Mouse (Mus musculus): Measurements from ENCODE around the gene Spryd3. TPM values are rescaled to one million over a fixed set of nuclear protein-coding genes. Genes with fewer than 3 reads are reported as not detected.

The Spryd3 gene
- polyA plus RNA-seq, 1 experiment = 43.1 TPM

DNA sequence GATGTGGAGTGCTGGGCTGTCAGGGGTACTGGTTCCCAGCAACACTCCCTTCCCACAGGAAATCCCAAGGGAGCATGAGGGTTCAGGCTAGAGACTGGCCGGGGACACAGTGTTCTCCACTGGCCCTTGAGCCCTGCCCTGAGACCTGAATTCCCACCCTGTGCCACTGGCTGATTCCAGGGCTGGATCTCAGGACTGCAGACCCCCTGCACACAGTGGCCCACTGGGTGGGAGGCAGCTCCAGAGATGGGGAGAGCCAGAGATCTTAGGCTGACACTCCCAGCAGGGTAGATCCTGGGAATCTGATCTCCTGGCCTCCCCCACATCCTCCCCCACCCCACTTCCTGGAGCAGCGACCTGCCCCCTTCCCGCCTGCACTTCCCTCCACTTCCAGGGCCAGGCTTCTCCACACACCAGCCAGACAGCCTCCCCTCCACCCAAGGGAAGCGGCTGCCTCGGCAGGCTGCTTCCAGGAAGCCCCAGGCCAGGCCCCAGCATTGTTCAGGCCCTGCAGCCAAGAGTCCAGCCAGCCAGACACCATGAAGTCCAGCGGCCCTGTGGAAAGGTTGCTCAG lies 33.4 kb downstream of the Spryd3 start:
- H3K4me3 ChIP-seq (ENCODE audit: control insufficient read depth, insufficient read depth, low read length) = no peak overlapping the region
- no peaks in the 10 kb centered on the region for H3K27me3 ChIP-seq (ENCODE audit: control insufficient read depth, insufficient read depth, low read length)
- no peak for TF ChIP-seq POLR2A (IDR thresholded peaks at IDR 0.05; ENCODE audit: control insufficient read depth, extremely low read depth, insufficient read depth, low read length, poor library complexity)
- TF ChIP-seq CTCF (IDR thresholded peaks at IDR 0.05; ENCODE audit: borderline replicate concordance, control insufficient read depth, extremely low read depth, insufficient read depth, low read length, poor library complexity) = no peak
- no peak for DNase-seq
- WGBS = 70% methylated on average over 6 of the region's 6 CpGs
- no peaks in the 10 kb centered on the region for H3K36me3 ChIP-seq (ENCODE audit: control insufficient read depth, insufficient read depth, low read length)
- peak overlapping the region; percentile 9; the same call in 1 of the 2 replicates for H3K27ac ChIP-seq (ENCODE audit: control insufficient read depth, insufficient read depth, low read length)
- peaks cover 22% of the 10 kb centered on the region for H3K4me1 ChIP-seq (replicated peaks; ENCODE audit: control insufficient read depth, insufficient read depth, low read length)

DNA sequence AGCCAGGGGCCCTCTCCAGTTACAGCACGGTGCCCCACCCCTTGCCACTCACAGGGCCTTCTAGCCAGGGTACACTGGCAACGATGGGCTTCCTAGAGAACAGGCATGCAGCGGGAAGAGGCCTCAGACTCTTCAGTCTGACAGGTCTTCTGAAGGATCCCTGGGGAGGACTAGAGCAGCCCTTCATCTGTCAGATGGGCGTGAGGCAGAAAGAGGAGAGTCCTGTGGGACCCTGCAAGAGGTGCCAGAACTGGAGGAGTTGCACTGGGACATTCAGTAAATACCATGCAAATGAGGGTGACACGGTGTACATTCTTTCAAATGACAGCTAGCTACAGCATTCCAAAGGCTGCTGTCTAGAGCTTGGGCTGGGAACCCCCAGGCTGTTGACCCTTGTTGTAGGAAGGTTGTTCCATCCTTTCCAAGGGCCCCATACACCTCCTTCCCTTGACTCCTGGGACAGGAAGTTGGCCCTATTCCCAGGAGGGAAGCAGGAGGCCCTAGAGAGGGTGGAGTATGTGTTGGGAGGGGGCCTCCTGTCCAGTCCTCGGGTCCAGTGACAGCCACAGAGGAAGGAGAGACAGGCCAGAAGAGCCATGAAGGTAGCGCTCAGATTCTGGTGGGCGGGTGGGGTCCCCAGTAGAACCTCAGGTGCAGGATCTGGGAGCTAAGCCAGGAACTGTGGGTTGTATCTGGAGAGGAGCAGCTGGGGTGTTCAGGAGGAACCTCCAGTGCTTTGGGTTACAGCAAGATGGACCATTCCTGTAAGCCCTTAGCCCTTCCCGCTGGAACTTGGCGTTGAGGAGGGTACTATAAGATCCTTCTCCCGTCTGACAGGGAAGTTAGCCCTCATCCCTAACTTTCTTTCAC lies 34.1 kb downstream of the Spryd3 start:
- peaks cover 18% of the 10 kb centered on the region for H3K4me1 ChIP-seq (replicated peaks; ENCODE audit: control insufficient read depth, insufficient read depth, low read length)
- 80% methylated on average over 11 of the region's 11 CpGs for WGBS
- TF ChIP-seq POLR2A (IDR thresholded peaks at IDR 0.05; ENCODE audit: control insufficient read depth, extremely low read depth, insufficient read depth, low read length, poor library complexity) = no peak
- no peak for TF ChIP-seq CTCF (IDR thresholded peaks at IDR 0.05; ENCODE audit: borderline replicate concordance, control insufficient read depth, extremely low read depth, insufficient read depth, low read length, poor library complexity)
- peak overlapping the region; percentile 9; the same call in 1 of the 2 replicates for H3K27ac ChIP-seq (ENCODE audit: control insufficient read depth, insufficient read depth, low read length)
- DNase-seq = no peak
- H3K4me3 ChIP-seq (ENCODE audit: control insufficient read depth, insufficient read depth, low read length) = no peak overlapping the region
- H3K27me3 ChIP-seq (ENCODE audit: control insufficient read depth, insufficient read depth, low read length) = no peaks in the 10 kb centered on the region
- peaks cover 4% of the 10 kb centered on the region; the same call in 1 of the 2 replicates for H3K36me3 ChIP-seq (ENCODE audit: control insufficient read depth, insufficient read depth, low read length)

DNA sequence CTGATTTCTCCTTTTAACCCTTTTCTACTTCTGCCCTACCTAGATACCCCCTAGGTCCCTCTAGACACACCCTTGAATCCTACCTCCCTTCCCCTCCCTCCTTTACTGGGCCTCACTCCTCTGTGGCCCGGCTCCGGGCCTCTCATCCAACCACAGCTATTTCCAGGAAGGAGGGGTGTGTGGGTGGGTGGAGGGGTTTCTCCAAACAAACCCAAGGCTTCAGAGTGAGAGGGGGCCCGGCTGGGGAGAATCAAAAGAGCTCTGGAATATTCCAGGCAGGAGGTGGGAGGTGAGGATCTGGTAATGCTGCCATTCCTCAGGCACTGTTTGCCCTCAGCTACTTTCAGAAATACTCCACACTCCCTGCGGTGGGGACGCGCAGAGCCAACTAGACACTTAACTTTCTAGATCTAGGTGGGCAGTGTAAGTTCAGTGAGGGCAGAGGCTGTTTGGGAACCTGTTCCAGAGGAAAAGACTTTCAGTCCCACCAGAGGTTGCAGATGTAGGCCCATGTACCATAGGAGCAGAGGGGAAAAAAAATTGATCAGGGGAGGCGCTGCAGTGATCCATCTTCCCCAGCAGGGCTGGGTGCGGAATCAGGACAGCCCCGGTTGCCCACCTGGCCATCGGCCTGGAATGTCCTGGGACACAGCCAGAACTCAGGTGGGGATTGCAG lies 34.9 kb downstream of the Spryd3 start:
- no peaks in the 10 kb centered on the region for H3K27me3 ChIP-seq (ENCODE audit: control insufficient read depth, insufficient read depth, low read length)
- no peak for DNase-seq

DNA sequence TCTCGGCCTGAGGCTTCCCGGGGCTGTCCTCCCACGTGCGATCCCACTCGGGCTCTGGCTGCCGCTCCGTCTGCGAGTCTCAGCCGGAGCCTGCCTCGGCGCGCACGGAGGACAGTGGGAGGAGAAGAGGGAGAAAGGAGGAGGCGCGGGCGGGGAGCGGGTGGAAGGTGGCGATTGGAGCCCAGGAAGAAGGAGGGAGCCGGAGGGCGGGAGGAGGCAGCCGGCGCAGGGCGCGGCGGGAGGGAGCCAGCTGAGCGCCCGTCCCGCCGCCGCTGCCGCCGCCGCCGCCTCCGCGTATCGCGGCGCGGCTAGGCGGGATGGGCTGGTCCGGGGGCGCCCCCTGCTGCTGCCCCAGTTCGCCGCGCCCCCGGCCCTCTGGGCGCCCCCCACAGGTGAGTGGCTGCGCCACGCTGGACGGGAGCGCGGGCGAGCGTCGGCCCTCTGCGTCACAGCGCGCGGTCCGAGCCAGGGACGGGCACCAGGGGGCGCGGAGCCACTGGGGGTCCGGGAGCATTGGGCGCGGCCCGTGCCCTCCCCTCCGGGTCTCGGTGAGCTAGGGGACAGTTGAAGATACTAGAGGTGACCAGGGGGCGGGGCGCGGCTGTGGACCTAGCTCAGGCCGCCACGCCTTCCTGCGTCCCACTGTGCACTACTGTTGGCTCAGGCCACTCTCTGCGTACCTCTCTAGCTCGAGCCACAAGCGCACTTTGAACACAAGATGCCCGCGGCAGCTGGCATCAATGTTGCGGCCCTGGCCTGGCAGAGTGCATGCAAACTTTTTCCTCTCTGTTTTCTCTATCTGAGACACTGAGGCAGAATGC lies 35.7 kb downstream of the Spryd3 start, which contains the start of gene Tns2:
Tns2 (plus strand) TSS at position 253 of the 821 bp plus-strand sequence.
- Histone ChIP-seq H3K36me3 (ENCODE audit: control insufficient read depth, insufficient read depth, low read length) (peaks cover 14% of the 10 kb centered on the region), H3K4me1 (replicated peaks; ENCODE audit: control insufficient read depth, insufficient read depth, low read length) (peaks cover 9% of the 10 kb centered on the region), H3K27ac (ENCODE audit: control insufficient read depth, insufficient read depth, low read length) (no peak within 1 kb of the TSS), H3K4me3 (ENCODE audit: control insufficient read depth, insufficient read depth, low read length) (peak within 1 kb of the TSS; percentile 53), H3K27me3 (ENCODE audit: control insufficient read depth, insufficient read depth, low read length) (no peaks in the 10 kb centered on the region)
- peak; percentile 71 for DNase-seq
- WGBS = 2% methylated on average over 52 of the region's 82 CpGs
- TF ChIP-seq POLR2A (IDR thresholded peaks at IDR 0.05; ENCODE audit: control insufficient read depth, extremely low read depth, insufficient read depth, low read length, poor library complexity) (no peak), CTCF (IDR thresholded peaks at IDR 0.05; ENCODE audit: borderline replicate concordance, control insufficient read depth, extremely low read depth, insufficient read depth, low read length, poor library complexity) (peak; percentile 94)

More for the DNA sequence above, 34.9 kb downstream of the Spryd3 start:
- Histone ChIP-seq H3K4me1 (replicated peaks; ENCODE audit: control insufficient read depth, insufficient read depth, low read length) (peaks cover 10% of the 10 kb centered on the region), H3K4me3 (ENCODE audit: control insufficient read depth, insufficient read depth, low read length) (no peak overlapping the region), H3K27ac (ENCODE audit: control insufficient read depth, insufficient read depth, low read length) (no peak overlapping the region), H3K36me3 (ENCODE audit: control insufficient read depth, insufficient read depth, low read length) (peaks cover 7% of the 10 kb centered on the region)
- WGBS = 66% methylated on average over 10 of the region's 10 CpGs
- no peak for TF ChIP-seq POLR2A (IDR thresholded peaks at IDR 0.05; ENCODE audit: control insufficient read depth, extremely low read depth, insufficient read depth, low read length, poor library complexity)

GRCm38 (mm10) chr15:102099771-102100160 lies 36.3 kb downstream of the Spryd3 start:
- H3K4me1 ChIP-seq (replicated peaks; ENCODE audit: control insufficient read depth, insufficient read depth, low read length) = peaks cover 9% of the 10 kb centered on the region
- peaks cover 21% of the 10 kb centered on the region for H3K36me3 ChIP-seq (ENCODE audit: control insufficient read depth, insufficient read depth, low read length)
- no peak overlapping the region for H3K27ac ChIP-seq (ENCODE audit: control insufficient read depth, insufficient read depth, low read length)
- no peak for DNase-seq
- TF ChIP-seq POLR2A (IDR thresholded peaks at IDR 0.05; ENCODE audit: control insufficient read depth, extremely low read depth, insufficient read depth, low read length, poor library complexity) (no peak), CTCF (IDR thresholded peaks at IDR 0.05; ENCODE audit: borderline replicate concordance, control insufficient read depth, extremely low read depth, insufficient read depth, low read length, poor library complexity) (no peak)
- 38% methylated on average over 8 of the region's 8 CpGs for WGBS
- peak overlapping the region; percentile 53 for H3K4me3 ChIP-seq (ENCODE audit: control insufficient read depth, insufficient read depth, low read length)
- H3K27me3 ChIP-seq (ENCODE audit: control insufficient read depth, insufficient read depth, low read length) = no peaks in the 10 kb centered on the region

GRCm38 (mm10) chr15:102099260-102099659 lies 36.8 kb downstream of the Spryd3 start:
- Histone ChIP-seq H3K4me3 (ENCODE audit: control insufficient read depth, insufficient read depth, low read length) (no peak overlapping the region), H3K4me1 (replicated peaks; ENCODE audit: control insufficient read depth, insufficient read depth, low read length) (peaks cover 9% of the 10 kb centered on the region), H3K36me3 (ENCODE audit: control insufficient read depth, insufficient read depth, low read length) (peaks cover 26% of the 10 kb centered on the region), H3K27me3 (ENCODE audit: control insufficient read depth, insufficient read depth, low read length) (no peaks in the 10 kb centered on the region), H3K27ac (ENCODE audit: control insufficient read depth, insufficient read depth, low read length) (no peak overlapping the region)
- DNase-seq = no peak
- TF ChIP-seq CTCF (IDR thresholded peaks at IDR 0.05; ENCODE audit: borderline replicate concordance, control insufficient read depth, extremely low read depth, insufficient read depth, low read length, poor library complexity) (no peak), POLR2A (IDR thresholded peaks at IDR 0.05; ENCODE audit: control insufficient read depth, extremely low read depth, insufficient read depth, low read length, poor library complexity) (no peak)
- WGBS = 76% methylated on average over 5 of the region's 5 CpGs

All from thymus, adult 2 months (tissue).